Mouse (Mus musculus): ENCODE results near the gene Crisp1.

DNA sequence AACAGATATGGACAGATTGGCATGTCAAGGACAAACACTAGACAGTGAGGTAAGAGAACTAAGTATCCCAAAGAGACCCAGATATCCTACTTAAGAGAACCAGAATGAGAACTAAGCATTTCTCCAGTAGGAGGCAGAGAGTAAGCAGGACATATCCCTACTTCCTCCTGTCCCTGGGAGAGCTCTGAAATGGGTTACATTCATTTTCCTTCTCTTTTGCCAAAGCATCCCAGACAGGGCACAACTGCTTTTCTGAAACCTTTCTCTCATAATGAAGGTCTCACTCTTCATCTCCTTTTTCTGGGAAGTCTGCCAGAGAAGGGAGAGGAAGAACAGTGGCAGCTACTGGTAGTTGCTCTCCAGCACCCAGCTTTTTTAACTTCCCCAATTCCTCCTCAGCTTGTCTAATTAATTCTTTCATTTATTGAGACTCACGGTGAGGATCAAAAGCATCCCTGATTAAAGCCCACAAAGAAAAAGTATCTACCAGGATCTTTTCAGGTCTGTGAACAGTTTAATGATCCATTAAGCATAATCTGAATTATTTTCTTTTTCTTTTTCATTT lies 44.0 kb downstream of the Crisp1 start:
- no peak for TF ChIP-seq POLR2A (IDR thresholded peaks at IDR 0.05; ENCODE audit: low read depth, low read length)
- no peak for TF ChIP-seq CTCF (IDR thresholded peaks at IDR 0.05; ENCODE audit: borderline replicate concordance, insufficient read depth, low read length)
